Mouse (Mus musculus) liver, postnatal 0 days (tissue): ENCODE data around the gene Iqgap1.

Experiments
- CTCF ChIP-seq: sonication (generic); IDR thresholded peaks from 2 replicates; pipeline ENCODE4 v1.5.1; 2016; ENCODE audit warnings: antibody characterized with exemption, low read depth
- EP300 ChIP-seq: IDR thresholded peaks from 2 replicates; pipeline ENCODE4 v1.6.1; 2016; ENCODE audit warnings: antibody characterized with exemption, low read depth, mild to moderate bottlenecking

GRCm38 (mm10) chr7:80863520-80863919, 37.7 kb upstream of the Iqgap1 start:
- TF ChIP-seq CTCF: no peak
- TF ChIP-seq EP300: no peak
